Mouse (Mus musculus): ENCODE measurements around the gene Dnal1. TPM values are rescaled to one million over a fixed set of nuclear protein-coding genes. Genes with fewer than 3 reads are reported as not detected.

The Dnal1 gene
- polyA plus RNA-seq, 1 experiment from 2014 or later: 3.7 TPM

- no peaks in the 10 kb centered on the region for H3K4me1 ChIP-seq
- no peaks in the 10 kb centered on the region for H3K27me3 ChIP-seq (ENCODE audit: insufficient read depth, poor library complexity, severe bottlenecking)
- no peaks in the 10 kb centered on the region for H3K9me3 ChIP-seq
- no peak for DNase-seq (ENCODE audit: low spot score)
- H3K27ac ChIP-seq: no peak overlapping the region
- peaks cover 24% of the 10 kb centered on the region for H3K36me3 ChIP-seq
- 68% methylated on average over 4 of the region's 4 CpGs for WGBS
- H3K4me3 ChIP-seq: no peak overlapping the region
These were observed 26.0 kb downstream of the Dnal1 start for GRCm38 (mm10) chr12:84140135-84140534.

- Histone ChIP-seq H3K27ac (no peak overlapping the region), H3K4me1 (no peaks in the 10 kb centered on the region), H3K36me3 (peaks cover 19% of the 10 kb centered on the region), H3K9me3 (no peaks in the 10 kb centered on the region), H3K4me3 (no peak overlapping the region), H3K27me3 (ENCODE audit: insufficient read depth, poor library complexity, severe bottlenecking) (no peaks in the 10 kb centered on the region)
- 72% methylated on average over 4 of the region's 4 CpGs for WGBS
- no peak for DNase-seq (ENCODE audit: low spot score)
These were observed 27.1 kb downstream of the Dnal1 start for GRCm38 (mm10) chr12:84141271-84141670.

GRCm38 (mm10) chr12:84142281-84143050 lies 28.3 kb downstream of the Dnal1 start:
- no peak overlapping the region for H3K27ac ChIP-seq
- H3K9me3 ChIP-seq: no peaks in the 10 kb centered on the region
- H3K4me1 ChIP-seq: peaks cover 5% of the 10 kb centered on the region; the same call in 1 of the 2 replicates
- H3K36me3 ChIP-seq: peaks cover 8% of the 10 kb centered on the region; the same call in 1 of the 2 replicates
- no peak for DNase-seq (ENCODE audit: low spot score)
- 76% methylated on average over 14 of the region's 14 CpGs for WGBS
- H3K4me3 ChIP-seq: no peak overlapping the region
- H3K27me3 ChIP-seq (ENCODE audit: insufficient read depth, poor library complexity, severe bottlenecking): no peaks in the 10 kb centered on the region

- Histone ChIP-seq H3K27ac (peak within 1 kb of the TSS; percentile 81), H3K4me1 (peaks cover 55% of the 10 kb centered on the region), H3K4me3 (peak within 1 kb of the TSS; percentile 71), H3K36me3 (peaks cover 21% of the 10 kb centered on the region), H3K9me3 (no peaks in the 10 kb centered on the region), H3K27me3 (ENCODE audit: insufficient read depth, poor library complexity, severe bottlenecking) (no peaks in the 10 kb centered on the region)
- peak; percentile 94 for DNase-seq (ENCODE audit: low spot score)
- 1% methylated on average over 50 of the region's 50 CpGs for WGBS
These were observed 33.9 kb downstream of the Dnal1 start, which contains the start of gene Pnma1 for GRCm38 (mm10) chr12:84147954-84148621. Gene Pnma1 (minus strand): TSS chr12:84148489.

GRCm38 (mm10) chr12:84148622-84149012 lies 34.5 kb downstream of the Dnal1 start:
- Histone ChIP-seq H3K4me3 (peak overlapping the region; percentile 71), H3K4me1 (peaks cover 59% of the 10 kb centered on the region), H3K27me3 (ENCODE audit: insufficient read depth, poor library complexity, severe bottlenecking) (no peaks in the 10 kb centered on the region), H3K9me3 (no peaks in the 10 kb centered on the region), H3K36me3 (peaks cover 26% of the 10 kb centered on the region), H3K27ac (peak overlapping the region; percentile 81; the same call in 1 of the 2 replicates)
- 24% methylated on average over 10 of the region's 10 CpGs for WGBS
- no peak for DNase-seq (ENCODE audit: low spot score)

- Histone ChIP-seq H3K4me1 (peaks cover 64% of the 10 kb centered on the region), H3K27me3 (ENCODE audit: insufficient read depth, poor library complexity, severe bottlenecking) (no peaks in the 10 kb centered on the region), H3K9me3 (no peaks in the 10 kb centered on the region), H3K36me3 (peaks cover 37% of the 10 kb centered on the region), H3K27ac (peak overlapping the region; percentile 17), H3K4me3 (no peak overlapping the region)
- DNase-seq (ENCODE audit: low spot score): no peak
- 92% methylated on average over 15 of the region's 15 CpGs for WGBS
These were observed 35.8 kb downstream of the Dnal1 start for GRCm38 (mm10) chr12:84149971-84150370.

- 0 out of 2 replicates have a peak overlapping the region, but pooled peaks have one; percentile 19 for H3K4me3 ChIP-seq
- 23% methylated on average over 6 of the region's 6 CpGs for WGBS
- H3K36me3 ChIP-seq: peaks cover 47% of the 10 kb centered on the region
- no peaks in the 10 kb centered on the region for H3K9me3 ChIP-seq
- H3K27ac ChIP-seq: peak overlapping the region; percentile 79
- peak; percentile 91 for DNase-seq (ENCODE audit: low spot score)
- peaks cover 67% of the 10 kb centered on the region for H3K4me1 ChIP-seq
- no peaks in the 10 kb centered on the region for H3K27me3 ChIP-seq (ENCODE audit: insufficient read depth, poor library complexity, severe bottlenecking)
These were observed 36.8 kb downstream of the Dnal1 start for GRCm38 (mm10) chr12:84150976-84151375.

- H3K27ac ChIP-seq: peak overlapping the region; percentile 79
- peaks cover 64% of the 10 kb centered on the region for H3K4me1 ChIP-seq
- 78% methylated on average over 10 of the region's 10 CpGs for WGBS
- peaks cover 56% of the 10 kb centered on the region for H3K36me3 ChIP-seq
- 0 out of 2 replicates have a peak overlapping the region, but pooled peaks have one; percentile 19 for H3K4me3 ChIP-seq
- H3K27me3 ChIP-seq (ENCODE audit: insufficient read depth, poor library complexity, severe bottlenecking): no peaks in the 10 kb centered on the region
- no peak for DNase-seq (ENCODE audit: low spot score)
- no peaks in the 10 kb centered on the region for H3K9me3 ChIP-seq
These were observed 37.7 kb downstream of the Dnal1 start for GRCm38 (mm10) chr12:84151911-84152310.

- no peak for DNase-seq (ENCODE audit: low spot score)
- WGBS: 66% methylated on average over 32 of the region's 32 CpGs
- peaks cover 63% of the 10 kb centered on the region for H3K36me3 ChIP-seq
- H3K4me1 ChIP-seq: peaks cover 62% of the 10 kb centered on the region
- no peak overlapping the region for H3K4me3 ChIP-seq
- no peaks in the 10 kb centered on the region for H3K9me3 ChIP-seq
- no peaks in the 10 kb centered on the region for H3K27me3 ChIP-seq (ENCODE audit: insufficient read depth, poor library complexity, severe bottlenecking)
- H3K27ac ChIP-seq: peak overlapping the region; percentile 79; the same call in 1 of the 2 replicates
These were observed 38.4 kb downstream of the Dnal1 start for GRCm38 (mm10) chr12:84152352-84153190.

GRCm38 (mm10) chr12:84153414-84153813 lies 39.2 kb downstream of the Dnal1 start:
- 78% methylated on average over 6 of the region's 6 CpGs for WGBS
- H3K9me3 ChIP-seq: no peaks in the 10 kb centered on the region
- H3K27ac ChIP-seq: no peak overlapping the region
- DNase-seq (ENCODE audit: low spot score): no peak
- H3K4me1 ChIP-seq: peaks cover 62% of the 10 kb centered on the region
- H3K36me3 ChIP-seq: peaks cover 71% of the 10 kb centered on the region
- H3K4me3 ChIP-seq: no peak overlapping the region
- no peaks in the 10 kb centered on the region for H3K27me3 ChIP-seq (ENCODE audit: insufficient read depth, poor library complexity, severe bottlenecking)

- Histone ChIP-seq H3K4me1 (peaks cover 59% of the 10 kb centered on the region), H3K36me3 (peaks cover 84% of the 10 kb centered on the region), H3K4me3 (no peak overlapping the region), H3K9me3 (no peaks in the 10 kb centered on the region), H3K27ac (peak overlapping the region; percentile 62), H3K27me3 (ENCODE audit: insufficient read depth, poor library complexity, severe bottlenecking) (no peaks in the 10 kb centered on the region)
- 53% methylated on average over 11 of the region's 11 CpGs for WGBS
- DNase-seq (ENCODE audit: low spot score): no peak
These were observed 40.8 kb downstream of the Dnal1 start for GRCm38 (mm10) chr12:84154786-84155522.

- Histone ChIP-seq H3K27me3 (ENCODE audit: insufficient read depth, poor library complexity, severe bottlenecking) (no peaks in the 10 kb centered on the region), H3K9me3 (no peaks in the 10 kb centered on the region), H3K4me3 (no peak overlapping the region), H3K4me1 (peaks cover 56% of the 10 kb centered on the region), H3K27ac (no peak overlapping the region), H3K36me3 (peaks cover 89% of the 10 kb centered on the region)
- WGBS: 73% methylated on average over 2 of the region's 2 CpGs
- DNase-seq (ENCODE audit: low spot score): no peak
These were observed 41.3 kb downstream of the Dnal1 start for GRCm38 (mm10) chr12:84155523-84155871.
